Mouse (Mus musculus) hindbrain, embryonic 10.5 days (tissue): ENCODE measurements around the gene Zfp951. TPM values are rescaled to one million over a fixed set of nuclear protein-coding genes. Genes with fewer than 3 reads are reported as not detected.
"Not testable (repeated sequence)": the region's sequence is repeated elsewhere in the genome, so short reads cannot be mapped to it uniquely, and the experiment has no call there.

Experiments
- DNase-seq: peaks from one replicate; pipeline ENCODE4 v3.0.0-alpha.2; 2017; ENCODE audit warnings: low spot score
- H3K27ac ChIP-seq: fragments of 300-500 bp; sonication (generic); 2 replicates; pipeline ENCODE4 v1.5.1; 2016; ENCODE audit warnings: mild to moderate bottlenecking, moderate library complexity
- H3K27me3 ChIP-seq: fragments of 300-500 bp; sonication (generic); 2 replicates; pipeline ENCODE4 v1.6.1; 2016; ENCODE audit warnings: mild to moderate bottlenecking; ENCODE audit not compliant: poor library complexity, insufficient read depth, severe bottlenecking
- H3K36me3 ChIP-seq: fragments of 300-500 bp; sonication (generic); 2 replicates; pipeline ENCODE4 v1.6.1; 2016; ENCODE audit warnings: mild to moderate bottlenecking, moderate library complexity
- H3K4me1 ChIP-seq: fragments of 300-500 bp; sonication (generic); replicated peaks from 2 replicates; pipeline ENCODE4 v1.6.1; 2016; ENCODE audit warnings: mild to moderate bottlenecking
- H3K4me3 ChIP-seq: fragments of 300-500 bp; sonication (generic); 2 replicates; pipeline ENCODE4 v1.5.1; 2016; ENCODE audit warnings: mild to moderate bottlenecking, moderate library complexity
- H3K9me3 ChIP-seq: fragments of 300-500 bp; sonication (generic); 2 replicates; pipeline ENCODE4 v1.6.1; 2016; ENCODE audit warnings: mild to moderate bottlenecking, moderate library complexity
- WGBS: fragments of 180-500 bp; shearing (Covaris S2); methylation state at CpG from one replicate; pipeline ENCODE4 v1.1.7; 2016; 5-methylcytosine and 5-hydroxymethylcytosine counted together
- polyA plus RNA-seq: library from polyadenylated mRNA; unstranded; fragments of >200 nt; fragmentation: Nextera tagmentation; extraction: Ambion mirVana; gene quantifications from 2 replicates; pipeline ENCODE4 v1.2.1, GENCODE M21; 2016

Zfp951 gene
- polyA plus RNA-seq = 1.8 and 2.7 TPM in 2 replicates

DNA sequence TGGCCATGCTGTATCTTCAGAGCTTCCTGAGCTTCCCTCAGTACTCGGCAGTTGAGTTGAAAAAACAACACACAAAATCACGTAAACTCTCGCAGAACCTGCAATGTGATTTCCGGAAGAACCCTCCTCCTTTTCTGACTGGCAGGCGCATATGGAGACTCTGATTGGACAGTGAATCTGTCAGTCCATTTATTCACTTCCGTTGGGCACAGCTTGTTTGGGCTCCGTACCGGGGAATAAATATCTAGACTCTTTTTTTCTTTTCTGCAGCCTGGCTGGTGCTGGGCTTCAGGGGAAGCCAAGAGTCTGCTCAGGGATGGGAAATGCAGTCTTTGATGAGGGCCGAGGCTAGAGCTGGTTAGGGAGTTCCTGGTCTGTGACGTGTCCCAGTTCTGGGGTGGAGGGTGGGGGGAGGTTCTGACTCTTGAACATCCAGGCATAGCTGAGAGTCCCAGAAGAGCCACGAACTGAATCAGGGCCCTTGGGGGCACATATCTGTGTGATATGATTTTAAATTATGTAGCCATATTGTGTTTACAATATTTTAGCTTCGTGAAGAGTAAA, at the start of gene Zfp951:
TSS of gene Zfp951 (minus strand) at position 109 of the 564 bp plus-strand sequence.
- not testable (repeated sequence) for H3K36me3 ChIP-seq, H3K4me1 ChIP-seq, H3K27me3 ChIP-seq, H3K27ac ChIP-seq
- H3K4me3 ChIP-seq = peak within 1 kb of the TSS; percentile 36
- H3K9me3 ChIP-seq = peaks cover 19% of the 10 kb centered on the region
- peak; percentile 15 for DNase-seq
- WGBS = 36% methylated on average over 11 of the region's 12 CpGs

DNA sequence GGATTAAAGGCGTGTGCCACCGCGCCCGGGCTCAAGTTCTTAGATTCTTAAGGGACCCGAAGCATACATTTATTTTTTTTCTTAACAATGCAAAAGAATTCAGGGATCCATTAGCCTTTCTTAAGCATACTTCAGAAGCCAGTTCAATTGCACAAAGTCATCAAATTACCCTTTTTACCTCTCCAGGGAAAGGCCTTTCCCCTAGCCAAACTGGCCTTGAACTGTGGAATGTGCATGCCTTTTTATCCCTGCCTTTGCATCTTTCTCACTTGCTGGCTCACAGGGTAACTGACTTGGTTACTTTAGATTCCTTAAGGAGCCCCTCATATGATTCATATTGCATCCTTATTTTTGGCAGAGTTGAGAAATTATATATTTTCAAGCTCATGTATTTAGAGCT, 46.7 kb upstream of the Zfp951 start:
- not testable (repeated sequence) for H3K27ac ChIP-seq, H3K4me1 ChIP-seq, H3K36me3 ChIP-seq, H3K27me3 ChIP-seq, H3K4me3 ChIP-seq, DNase-seq, H3K9me3 ChIP-seq
- WGBS = 95% methylated on average over 5 of the region's 5 CpGs

DNA sequence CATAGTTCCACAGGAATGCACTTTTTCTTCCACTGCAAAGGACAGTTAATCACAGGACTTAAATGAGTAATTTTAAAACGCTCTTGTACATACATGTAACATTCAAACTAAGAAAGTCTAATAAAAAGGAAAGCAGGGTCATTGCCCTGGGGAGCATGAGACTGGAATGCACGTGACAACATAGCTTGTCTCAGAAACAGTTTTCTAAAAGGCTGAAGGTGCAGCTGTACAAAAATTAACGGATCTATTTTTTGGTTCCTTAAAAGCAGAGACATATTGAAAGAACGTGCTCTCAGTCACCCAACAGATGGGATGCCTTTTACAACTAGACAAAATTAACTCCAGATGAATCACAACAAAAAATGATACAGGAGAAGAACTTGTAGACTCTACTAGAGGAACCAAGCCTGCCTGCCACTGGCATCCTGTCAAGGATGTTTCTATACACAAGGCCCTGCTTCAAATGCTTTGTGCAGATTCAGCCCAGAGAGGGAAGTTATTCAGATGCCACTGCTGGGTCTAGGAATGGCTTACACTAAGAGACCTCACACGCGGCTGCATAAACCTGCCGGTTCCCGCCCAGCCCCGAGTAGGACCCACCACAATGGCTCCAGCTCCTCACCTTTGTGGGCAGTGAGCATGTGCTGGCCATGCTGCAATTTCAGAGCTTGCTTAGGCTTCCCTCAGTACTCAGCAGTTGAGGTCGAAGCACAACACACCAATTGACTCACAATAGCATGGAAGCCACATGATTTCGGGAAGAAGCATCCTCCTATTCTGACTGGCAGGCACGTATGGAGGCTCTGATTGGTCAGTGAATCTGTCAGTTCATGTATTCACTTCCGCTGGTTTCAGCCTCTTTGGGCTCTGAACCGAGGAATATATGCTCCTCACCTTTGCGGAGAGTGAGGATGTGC, 567 bp downstream of the Zfp951 start:
- peaks cover 26% of the 10 kb centered on the region for H3K9me3 ChIP-seq
- not testable (repeated sequence) for DNase-seq

DNA sequence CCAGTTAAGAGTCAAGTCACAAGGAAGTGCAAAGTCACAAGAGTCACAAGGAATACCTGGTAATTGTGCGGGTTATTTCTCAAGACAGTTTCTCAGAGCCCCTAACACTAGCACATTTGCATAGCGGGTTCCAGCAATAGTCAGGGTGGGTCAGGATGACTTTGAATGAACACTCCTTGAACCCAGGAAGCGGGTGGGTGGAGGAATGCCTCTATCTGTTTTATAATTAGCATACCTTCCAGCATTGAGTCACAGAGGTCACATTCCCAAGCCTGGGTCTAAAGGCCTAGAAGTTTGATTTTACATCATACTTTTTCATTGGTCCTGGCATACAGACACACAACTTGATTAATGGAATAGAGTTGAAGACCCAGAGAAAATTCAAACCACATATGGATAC, 5.3 kb downstream of the Zfp951 start:
- not testable (repeated sequence) for H3K36me3 ChIP-seq, H3K4me3 ChIP-seq, H3K27ac ChIP-seq, H3K27me3 ChIP-seq, H3K4me1 ChIP-seq, DNase-seq
- WGBS = 89% methylated on average over 3 of the region's 3 CpGs
- H3K9me3 ChIP-seq = peaks cover 27% of the 10 kb centered on the region

More for the DNA sequence above, 567 bp downstream of the Zfp951 start:
- H3K4me3 ChIP-seq = peak overlapping the region; percentile 36
- H3K27ac ChIP-seq, H3K27me3 ChIP-seq, H3K36me3 ChIP-seq, H3K4me1 ChIP-seq: not testable (repeated sequence)
- WGBS = 50% methylated on average over 10 of the region's 15 CpGs

DNA sequence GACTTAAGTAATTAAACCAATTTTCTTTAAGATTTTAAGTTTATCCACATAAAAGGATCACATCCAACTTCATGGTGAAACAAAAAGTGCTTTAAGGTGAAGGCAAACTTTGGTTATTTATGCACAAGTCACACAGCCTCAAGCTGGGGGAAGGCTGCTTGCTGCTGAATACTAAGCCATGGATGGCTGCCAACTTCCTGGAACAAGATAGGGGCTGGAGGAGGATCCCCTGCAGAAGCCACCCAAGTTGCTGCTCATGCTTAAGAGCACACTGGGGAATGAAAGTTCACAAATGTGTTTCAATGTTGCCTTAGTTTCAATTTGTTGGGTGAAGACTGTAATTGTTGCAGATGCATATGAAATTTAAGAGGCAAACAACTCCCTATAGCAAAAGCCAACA, 26.5 kb downstream of the Zfp951 start:
- no peaks in the 10 kb centered on the region for H3K27me3 ChIP-seq
- no peak overlapping the region for H3K27ac ChIP-seq
- 0 out of 2 replicates have a peak, but pooled peaks cover 5% of the 10 kb centered on the region for H3K36me3 ChIP-seq
- no peaks in the 10 kb centered on the region for H3K4me1 ChIP-seq
- H3K4me3 ChIP-seq = no peak overlapping the region
- peaks cover 59% of the 10 kb centered on the region for H3K9me3 ChIP-seq
- DNase-seq = no peak

DNA sequence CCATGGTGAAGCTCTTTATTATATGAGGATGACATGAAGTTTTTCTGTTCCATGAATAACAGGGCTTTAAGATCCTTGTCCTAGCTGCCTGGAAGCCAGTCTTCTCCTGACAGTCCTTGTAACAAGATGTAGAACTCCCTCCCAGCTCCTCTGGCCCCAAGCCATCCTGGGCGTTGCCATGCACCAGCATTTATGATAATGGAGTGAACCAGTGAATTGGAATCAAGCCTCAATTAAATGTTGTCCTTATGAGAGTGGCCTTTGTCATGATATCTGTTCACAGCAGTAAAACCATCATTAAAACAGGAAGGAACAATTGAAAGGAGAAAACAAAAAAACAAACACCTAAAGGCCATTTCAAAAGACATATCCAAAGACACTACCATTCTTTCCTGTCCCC, 30.3 kb downstream of the Zfp951 start:
- 80% methylated on average over 1 of the region's 1 CpGs for WGBS
- no peak overlapping the region for H3K27ac ChIP-seq
- H3K27me3 ChIP-seq = no peaks in the 10 kb centered on the region
- H3K36me3 ChIP-seq = 0 out of 2 replicates have a peak, but pooled peaks cover 5% of the 10 kb centered on the region
- H3K9me3 ChIP-seq = peaks cover 61% of the 10 kb centered on the region
- no peaks in the 10 kb centered on the region for H3K4me1 ChIP-seq
- H3K4me3 ChIP-seq = no peak overlapping the region
- no peak for DNase-seq

DNA sequence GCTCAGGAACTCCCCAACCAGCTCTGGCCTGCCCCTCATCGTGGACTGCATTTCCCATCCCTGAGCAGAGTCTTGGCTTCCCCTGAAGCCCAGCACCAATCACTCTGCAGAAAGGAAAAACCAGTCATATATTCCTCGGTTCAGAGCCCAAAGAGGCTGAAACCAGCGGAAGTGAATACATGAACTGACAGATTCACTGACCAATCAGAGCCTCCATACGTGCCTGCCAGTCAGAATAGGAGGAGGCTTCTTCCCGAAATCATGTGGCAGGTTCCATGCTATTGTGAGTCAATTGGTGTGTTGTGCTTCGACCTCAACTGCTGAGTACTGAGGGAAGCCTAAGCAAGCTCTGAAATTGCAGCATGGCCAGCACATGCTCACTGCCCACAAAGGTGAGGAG, 89.7 kb downstream of the Zfp951 start:
- not testable (repeated sequence) for H3K4me3 ChIP-seq, DNase-seq, H3K36me3 ChIP-seq, H3K27ac ChIP-seq, H3K4me1 ChIP-seq, H3K27me3 ChIP-seq
- 79% methylated on average over 6 of the region's 6 CpGs for WGBS
- peaks cover 53% of the 10 kb centered on the region for H3K9me3 ChIP-seq

Other genes starting within 250 kb of the Zfp951 start
- gene Abcg3, start 122.6 kb upstream of the Zfp951 start, polyA plus RNA-seq = 0.22 and 0.37 TPM in 2 replicates